Mouse (Mus musculus) brain, embryonic 18.5 days (tissue): ENCODE results near the gene Nrtn.

Source experiments
- DNase-seq: peaks from one replicate; pipeline ENCODE4 v3.0.0-alpha.2; 2012; ENCODE audit warnings: low read depth, low spot score

Nrtn gene

GRCm38 (mm10) chr17:56762769-56763731 is 5.7 kb upstream of the Nrtn start:
- no peak for DNase-seq

DNA sequence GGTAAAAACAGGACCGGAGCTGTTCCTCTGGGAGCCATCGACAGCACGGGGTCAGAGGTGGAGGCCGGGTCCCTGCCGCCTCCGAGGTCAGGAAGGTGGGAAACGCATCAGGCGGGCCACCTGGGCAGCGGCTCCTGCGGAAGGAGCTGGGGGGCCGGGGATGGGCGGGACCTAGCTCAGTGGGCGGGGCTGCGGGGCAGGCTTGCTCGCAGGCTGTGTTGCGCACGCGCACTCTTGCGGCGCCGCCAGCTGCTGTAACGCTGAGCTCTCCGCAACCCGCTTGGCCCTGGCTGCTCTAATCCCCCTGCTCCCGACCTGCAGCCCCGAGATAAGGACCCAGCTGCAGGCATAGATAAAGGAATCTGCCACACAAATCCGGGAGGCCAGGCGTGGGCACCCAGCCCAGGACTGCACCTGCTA is 4.7 kb upstream of the Nrtn start:
- DNase-seq = peak; percentile 72

DNA sequence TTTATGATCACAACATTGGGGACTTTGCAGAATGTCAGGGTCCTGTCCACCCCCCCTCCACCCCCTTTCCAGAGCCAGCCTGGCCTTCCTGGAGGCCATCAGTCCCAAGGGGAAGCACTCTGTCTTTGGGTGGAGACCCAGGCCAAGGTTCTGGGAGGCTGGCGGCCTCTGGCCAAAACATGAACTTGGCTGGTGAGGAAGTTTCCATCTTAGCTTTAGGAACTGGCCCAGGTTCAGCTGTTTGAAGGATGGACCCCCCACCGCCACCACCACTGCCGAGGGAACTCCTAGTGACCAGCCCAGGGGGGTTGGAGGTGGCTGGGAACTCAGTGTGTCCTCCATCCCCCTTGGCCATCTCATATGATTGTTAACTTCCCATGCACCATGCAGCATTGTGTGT is 3.7 kb upstream of the Nrtn start:
- DNase-seq = no peak

- DNase-seq = no peak
Observed at GRCm38 (mm10) chr17:56759261-56759660, 1.9 kb upstream of the Nrtn start.

DNA sequence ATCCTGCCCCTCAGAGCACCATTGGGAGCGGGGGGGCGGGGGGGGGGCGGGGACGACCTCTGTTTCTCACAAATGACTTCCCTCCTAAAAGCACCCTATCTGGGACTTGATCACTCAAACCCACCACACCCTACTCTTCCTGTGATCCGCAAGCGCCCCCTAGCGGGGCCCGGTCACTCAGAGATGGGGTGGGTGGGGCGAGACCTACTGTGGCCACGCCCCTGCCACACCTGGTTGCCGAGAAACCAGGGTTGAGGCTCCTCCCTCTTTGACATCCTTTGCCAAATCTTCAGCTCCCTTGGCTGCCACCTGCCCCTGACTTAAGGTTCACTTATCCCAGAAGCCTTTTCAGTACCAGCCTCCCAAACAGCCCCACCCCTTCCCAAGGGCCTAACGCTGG is 802 bp upstream of the Nrtn start:
- no peak for DNase-seq

DNA sequence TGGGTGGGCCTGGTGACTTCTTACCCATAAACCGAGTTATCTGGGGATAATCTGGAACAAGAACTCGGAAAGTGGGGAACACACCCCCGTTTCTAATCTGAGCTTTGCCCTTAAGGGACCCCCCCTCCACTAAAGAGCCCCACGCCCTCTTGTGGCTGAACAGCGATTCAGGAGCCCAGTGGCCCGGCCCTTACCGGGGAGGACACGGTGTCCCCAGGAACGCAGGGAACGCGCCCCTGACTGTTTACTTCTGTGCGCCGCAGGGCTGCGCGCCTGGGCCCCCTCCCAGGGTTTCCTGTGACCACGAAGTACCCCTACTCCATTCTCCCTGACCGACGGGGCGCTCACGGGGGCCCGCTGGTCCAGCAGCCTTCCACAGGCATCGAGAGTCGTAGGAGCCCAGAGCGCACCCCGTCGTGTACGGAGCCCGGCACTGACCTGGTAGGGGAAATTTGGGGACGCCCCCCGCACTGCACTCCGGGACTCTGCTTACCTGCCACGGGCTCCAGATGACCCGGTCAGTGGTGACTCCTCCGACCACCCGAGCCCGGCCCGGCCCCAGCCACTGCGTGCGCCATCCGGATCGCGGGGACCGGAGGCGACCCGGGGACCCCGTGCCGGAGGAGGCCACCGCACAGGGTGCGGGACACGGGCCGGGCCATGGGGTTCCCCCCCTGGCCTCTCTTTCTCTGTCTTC is 479 bp downstream of the Nrtn start:
- no peak for DNase-seq

DNA sequence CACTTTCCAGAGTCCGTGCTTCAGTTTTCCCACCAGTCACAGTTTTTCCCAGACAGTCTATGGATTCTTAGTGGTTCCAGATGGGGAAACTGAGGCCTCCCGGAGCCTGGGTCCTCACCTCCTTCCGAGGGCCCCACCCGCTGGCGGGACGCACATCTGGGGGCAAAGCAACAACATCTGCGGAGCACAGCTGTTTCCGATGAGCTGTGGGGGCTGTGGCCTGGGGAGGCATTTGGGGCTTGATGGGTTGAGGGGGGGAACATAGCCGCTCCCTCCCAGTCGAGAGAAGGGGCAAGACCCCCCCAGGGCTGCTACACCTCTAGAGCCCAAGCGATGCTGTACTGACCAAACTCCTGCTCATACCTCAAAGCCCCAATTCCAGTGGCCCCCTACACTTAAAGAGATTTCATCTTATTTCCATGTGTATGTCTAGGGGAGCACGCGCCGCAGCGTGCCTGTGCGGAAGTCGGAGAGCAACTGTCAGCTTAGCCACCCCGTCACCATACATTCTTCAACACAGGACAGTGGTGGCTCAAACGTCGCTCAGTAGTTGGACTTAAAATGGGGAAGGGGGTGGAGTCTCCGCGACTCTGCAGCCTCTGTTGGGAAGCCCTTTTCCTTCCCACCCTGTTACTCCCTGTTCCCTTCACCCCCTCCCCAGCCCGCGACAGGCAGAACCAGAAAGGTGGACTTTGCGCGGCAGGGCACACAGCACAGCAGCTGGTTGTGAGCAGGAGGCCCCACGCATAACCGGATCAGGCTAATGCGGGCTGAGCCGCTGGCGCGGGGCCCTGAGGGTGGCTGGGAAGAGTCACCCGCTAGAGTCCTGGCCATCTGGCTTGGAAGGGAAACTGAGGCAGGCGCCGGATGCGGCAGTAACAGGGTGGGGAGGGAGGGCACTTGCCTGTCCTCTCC is 2.8 kb downstream of the Nrtn start:
- no peak for DNase-seq

DNA sequence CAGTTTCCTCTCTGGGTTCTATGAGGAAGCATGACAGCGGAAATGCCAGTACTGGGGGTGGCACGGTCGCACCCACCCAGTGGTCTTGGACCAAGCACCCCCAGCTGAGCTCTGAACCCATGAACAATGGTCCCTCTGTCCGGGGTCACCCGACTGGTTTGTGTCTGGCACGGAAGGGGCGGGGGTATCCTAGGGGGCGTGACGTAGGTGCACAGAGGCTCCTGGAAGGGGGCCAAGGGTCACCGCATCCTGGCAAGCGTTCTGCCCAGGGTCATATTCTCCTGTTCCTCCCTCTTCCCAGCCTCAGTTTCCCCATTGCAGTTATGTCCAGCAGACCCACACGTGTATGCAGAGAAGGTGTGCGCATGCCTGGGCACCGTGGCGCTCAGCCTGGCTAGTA is 3.9 kb downstream of the Nrtn start:
- no peak for DNase-seq

GRCm38 (mm10) chr17:56751404-56752072 is 5.8 kb downstream of the Nrtn start:
- DNase-seq = peak; percentile 45

- no peak for DNase-seq
Observed at GRCm38 (mm10) chr17:56744173-56744572, 13.2 kb downstream of the Nrtn start.

- no peak for DNase-seq
Observed at GRCm38 (mm10) chr17:56740788-56741160, 16.6 kb downstream of the Nrtn start.

DNA sequence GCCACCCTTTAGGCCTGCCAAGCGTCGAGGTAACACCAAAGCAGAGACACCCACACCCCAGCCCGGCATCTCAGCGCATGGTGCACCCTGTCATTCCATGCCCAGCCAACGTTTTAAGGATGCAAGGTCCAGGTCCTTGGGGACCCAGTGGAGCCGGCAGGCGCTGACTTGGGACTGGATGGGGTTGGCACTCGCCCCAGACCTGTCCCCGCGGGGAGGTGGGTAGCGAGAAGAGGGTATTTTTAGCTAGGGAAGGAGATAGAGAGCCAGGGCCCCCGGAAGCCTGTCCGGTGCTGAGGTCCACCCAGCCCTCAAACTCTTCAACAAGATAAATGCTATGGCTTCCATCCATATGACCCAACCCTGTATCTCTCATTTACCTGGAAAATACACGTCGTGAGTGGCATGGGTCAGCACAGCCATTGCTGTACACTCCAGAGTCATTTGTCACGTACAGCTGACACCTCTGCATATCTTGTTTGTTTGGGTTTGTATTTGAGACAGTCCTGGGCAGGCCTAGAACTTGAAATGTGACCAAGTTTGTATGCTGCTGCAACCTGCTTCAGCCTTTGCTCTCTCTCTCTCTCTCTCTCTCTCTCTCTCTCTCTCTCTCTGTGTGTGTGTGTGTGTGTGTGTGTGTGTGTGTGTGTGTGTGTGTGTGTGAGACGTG is 17.1 kb downstream of the Nrtn start:
- no peak for DNase-seq

DNA sequence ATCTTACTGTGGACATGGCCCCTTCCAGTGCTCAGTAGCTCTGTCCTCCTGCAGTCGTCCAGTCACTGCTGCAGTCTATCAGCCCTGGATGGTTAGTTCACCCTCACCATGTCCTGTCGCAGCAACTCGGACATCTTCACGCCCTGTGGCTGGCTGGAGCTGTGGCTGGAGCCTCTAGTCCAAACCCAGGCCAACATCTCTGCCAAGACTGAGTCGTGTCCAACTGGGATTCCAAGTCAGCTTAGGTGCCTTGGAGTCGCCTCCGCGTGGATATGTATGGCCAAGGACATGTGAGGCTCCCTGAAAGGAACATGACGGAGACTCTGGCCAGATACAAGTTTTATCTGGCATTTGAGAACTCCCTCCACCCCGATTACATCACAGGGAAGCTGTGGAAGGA is 19.1 kb downstream of the Nrtn start:
- no peak for DNase-seq

GRCm38 (mm10) chr17:56736534-56736933 is 20.8 kb downstream of the Nrtn start:
- no peak for DNase-seq

DNA sequence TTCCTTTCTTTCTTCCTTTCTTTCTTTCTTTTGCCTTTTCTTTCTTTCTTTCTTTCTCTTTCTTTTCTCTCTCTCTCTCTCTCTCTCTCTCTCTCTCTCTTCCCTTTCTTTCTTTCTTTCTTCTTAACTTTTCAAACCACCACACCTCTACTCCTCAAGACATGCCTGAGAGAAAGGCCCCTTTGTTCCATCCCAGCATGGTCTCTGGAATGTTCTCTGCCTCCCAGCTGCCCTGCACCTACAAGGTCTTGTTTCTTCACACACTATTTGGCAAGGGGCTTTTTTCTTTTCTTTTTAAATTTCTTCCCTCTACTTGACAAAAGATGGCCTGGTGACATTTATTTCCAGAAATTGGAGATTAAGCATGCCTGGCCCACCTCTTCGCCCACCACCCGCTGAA is 27.7 kb downstream of the Nrtn start:
- no peak for DNase-seq

DNA sequence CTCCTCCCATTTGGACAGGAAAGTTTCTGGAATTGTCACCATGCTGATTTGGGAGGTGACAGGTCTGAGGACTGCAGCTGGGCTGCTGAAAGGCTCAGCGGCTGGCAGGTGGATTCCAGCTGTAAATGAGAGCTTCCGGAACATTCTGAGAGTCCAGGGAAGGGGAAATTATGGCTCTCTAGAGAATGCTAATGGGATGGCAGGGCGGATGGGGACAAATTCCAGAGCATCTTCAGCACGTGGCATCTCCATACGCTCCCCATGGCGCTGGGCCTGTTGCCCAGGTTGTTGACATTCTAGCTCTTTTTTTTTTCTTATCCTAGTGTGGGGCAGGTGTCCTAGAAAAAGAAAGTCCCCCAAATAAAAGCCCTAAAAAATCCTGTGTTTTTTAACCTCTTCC is 28.2 kb downstream of the Nrtn start:
- no peak for DNase-seq

DNA sequence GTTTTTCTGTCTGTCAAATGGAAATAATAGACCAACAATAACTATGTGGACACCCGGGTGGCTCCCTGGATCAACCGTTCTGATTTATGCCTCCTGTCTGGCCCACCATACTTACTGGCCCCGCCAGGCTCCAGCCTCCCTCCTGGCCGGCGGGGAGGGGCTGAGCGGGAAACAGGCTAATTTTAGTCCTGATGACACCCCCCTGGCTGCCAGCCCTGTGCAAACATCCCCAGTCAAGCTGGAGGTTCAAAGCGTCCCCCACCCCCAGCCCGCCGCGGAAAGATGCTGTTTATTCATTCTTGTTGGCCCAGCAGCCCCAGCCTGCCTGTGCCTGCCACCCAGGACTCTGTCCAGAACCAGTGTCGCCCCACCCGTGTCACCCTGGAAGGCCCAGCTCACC is 29.2 kb downstream of the Nrtn start:
- no peak for DNase-seq

GRCm38 (mm10) chr17:56727659-56728058 is 29.7 kb downstream of the Nrtn start:
- DNase-seq = no peak

GRCm38 (mm10) chr17:56727029-56727649 is 30.2 kb downstream of the Nrtn start:
- DNase-seq = no peak

DNA sequence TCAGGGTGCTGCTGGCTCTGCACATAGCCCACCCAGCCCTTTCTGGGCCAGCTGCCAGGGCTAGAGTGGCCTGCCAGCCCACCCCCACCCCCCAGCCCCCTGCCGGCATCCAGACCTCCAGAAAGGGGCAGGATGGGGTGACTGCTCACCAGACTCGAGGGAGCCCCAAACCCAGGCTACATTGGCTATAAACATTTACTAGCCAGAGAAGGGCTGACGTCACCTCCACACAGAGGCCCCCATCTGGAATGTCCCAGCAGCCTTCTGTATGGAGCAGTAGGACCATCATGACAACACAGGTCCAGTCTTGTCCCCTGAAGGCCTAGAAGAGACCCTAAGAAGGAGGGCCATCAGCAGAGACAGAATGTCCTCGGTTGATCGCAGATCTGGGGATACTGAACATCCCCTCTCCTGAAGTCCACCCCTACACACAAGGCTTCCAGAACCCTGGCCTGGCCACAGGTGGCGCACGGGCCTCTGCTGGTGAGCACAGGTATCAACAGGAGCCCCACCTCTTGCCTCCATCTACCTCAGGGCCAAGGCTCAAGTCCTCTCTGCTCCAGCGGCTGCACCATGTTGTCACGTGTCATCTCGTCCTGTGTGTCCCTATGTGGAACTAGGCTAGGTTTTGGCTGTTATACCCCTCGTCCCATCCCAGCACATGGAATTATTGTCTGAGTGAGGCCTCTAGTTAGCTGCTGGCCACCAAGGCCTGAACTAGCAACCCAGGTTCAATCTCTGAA is 33.7 kb downstream of the Nrtn start:
- DNase-seq = no peak
